Mouse (Mus musculus): ENCODE results near the gene Acvr2b. TPM values are rescaled to one million over a fixed set of nuclear protein-coding genes. Genes with fewer than 3 reads are reported as not detected.

Acvr2b gene
- polyA plus RNA-seq, 1 experiment from 2014 or later: 18.8 TPM

- no peaks in the 10 kb centered on the region for H3K36me3 ChIP-seq
- no peak overlapping the region for H3K4me3 ChIP-seq
- 44% methylated on average over 15 of the region's 15 CpGs for WGBS
- ATAC-seq (ENCODE audit: borderline replicate concordance, extremely low read depth, low FRiP score, low TSS enrichment): no peak
- H3K9me3 ChIP-seq: no peaks in the 10 kb centered on the region
- no peak overlapping the region for H3K27ac ChIP-seq
- H3K4me1 ChIP-seq: peaks cover 21% of the 10 kb centered on the region
- no peak overlapping the region for H3K4me2 ChIP-seq
- H3K27me3 ChIP-seq: no peaks in the 10 kb centered on the region
- H3K9ac ChIP-seq: no peak overlapping the region
These were observed 73.0 kb downstream of the Acvr2b start for GRCm38 (mm10) chr9:119474717-119475611.

- no peak overlapping the region for H3K4me3 ChIP-seq
- 45% methylated on average over 6 of the region's 6 CpGs for WGBS
- H3K27me3 ChIP-seq: no peaks in the 10 kb centered on the region
- H3K9ac ChIP-seq: no peak overlapping the region
- ATAC-seq (ENCODE audit: borderline replicate concordance, extremely low read depth, low FRiP score, low TSS enrichment): peak; percentile 33
- no peak overlapping the region for H3K4me2 ChIP-seq
- peaks cover 21% of the 10 kb centered on the region for H3K4me1 ChIP-seq
- H3K9me3 ChIP-seq: no peaks in the 10 kb centered on the region
- no peaks in the 10 kb centered on the region for H3K36me3 ChIP-seq
- H3K27ac ChIP-seq: peak overlapping the region; percentile 13; the same call in 1 of the 2 replicates
These were observed 75.8 kb downstream of the Acvr2b start for GRCm38 (mm10) chr9:119477754-119478153.

DNA sequence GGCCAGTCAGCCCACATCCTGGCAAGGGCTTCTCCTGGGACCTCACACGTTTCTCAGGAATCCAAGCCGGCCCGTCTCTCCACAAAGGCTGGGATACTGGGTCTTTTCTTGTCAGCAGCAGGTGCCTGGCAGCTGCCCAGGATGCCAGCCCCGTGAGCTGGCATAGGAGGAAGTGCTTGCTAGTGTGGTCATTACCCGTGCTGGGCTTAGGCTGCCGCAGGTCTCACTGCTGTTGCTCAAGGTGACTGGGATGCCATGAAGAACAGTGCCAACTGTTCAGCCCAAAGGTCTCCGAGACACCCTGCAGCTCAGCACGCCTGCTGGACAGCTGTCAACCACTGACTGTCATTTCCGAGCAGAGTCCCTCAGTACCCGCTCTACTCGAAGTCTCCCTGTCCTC, 76.4 kb downstream of the Acvr2b start:
- ATAC-seq (ENCODE audit: borderline replicate concordance, extremely low read depth, low FRiP score, low TSS enrichment): no peak
- Histone ChIP-seq H3K27me3 (no peaks in the 10 kb centered on the region), H3K4me2 (no peak overlapping the region), H3K9ac (no peak overlapping the region), H3K9me3 (no peaks in the 10 kb centered on the region), H3K4me3 (no peak overlapping the region), H3K27ac (no peak overlapping the region), H3K4me1 (peaks cover 21% of the 10 kb centered on the region), H3K36me3 (no peaks in the 10 kb centered on the region)
- WGBS: 71% methylated on average over 11 of the region's 11 CpGs

DNA sequence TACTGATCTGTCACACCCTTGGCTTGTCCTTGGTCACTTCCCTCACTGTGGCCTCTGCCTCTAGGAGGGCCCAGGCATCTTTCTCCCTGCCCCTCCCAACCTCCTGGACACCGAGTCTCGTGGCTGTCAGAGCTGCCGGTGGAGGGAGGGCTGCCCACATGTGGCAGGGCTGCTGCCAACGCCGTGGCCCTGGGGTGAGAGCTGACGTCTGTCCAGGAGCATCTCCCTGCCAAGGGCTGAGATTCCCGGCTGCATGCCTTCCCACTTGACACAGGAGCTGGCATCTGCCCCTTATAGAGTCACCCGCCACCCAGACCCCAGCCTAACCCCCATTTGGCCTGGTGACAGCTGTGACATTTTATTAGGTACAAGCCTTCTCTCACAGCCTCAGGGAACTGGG, 77.4 kb downstream of the Acvr2b start:
- ATAC-seq (ENCODE audit: borderline replicate concordance, extremely low read depth, low FRiP score, low TSS enrichment): peak; percentile 27; the same call in 1 of the 2 replicates
- no peak overlapping the region for H3K4me2 ChIP-seq
- H3K27ac ChIP-seq: no peak overlapping the region
- H3K4me1 ChIP-seq: peaks cover 21% of the 10 kb centered on the region
- no peaks in the 10 kb centered on the region for H3K27me3 ChIP-seq
- H3K36me3 ChIP-seq: no peaks in the 10 kb centered on the region
- H3K9ac ChIP-seq: no peak overlapping the region
- WGBS: 37% methylated on average over 8 of the region's 8 CpGs
- no peak overlapping the region for H3K4me3 ChIP-seq
- H3K9me3 ChIP-seq: no peaks in the 10 kb centered on the region

GRCm38 (mm10) chr9:119481612-119482011, 79.7 kb downstream of the Acvr2b start:
- WGBS: 73% methylated on average over 4 of the region's 4 CpGs

DNA sequence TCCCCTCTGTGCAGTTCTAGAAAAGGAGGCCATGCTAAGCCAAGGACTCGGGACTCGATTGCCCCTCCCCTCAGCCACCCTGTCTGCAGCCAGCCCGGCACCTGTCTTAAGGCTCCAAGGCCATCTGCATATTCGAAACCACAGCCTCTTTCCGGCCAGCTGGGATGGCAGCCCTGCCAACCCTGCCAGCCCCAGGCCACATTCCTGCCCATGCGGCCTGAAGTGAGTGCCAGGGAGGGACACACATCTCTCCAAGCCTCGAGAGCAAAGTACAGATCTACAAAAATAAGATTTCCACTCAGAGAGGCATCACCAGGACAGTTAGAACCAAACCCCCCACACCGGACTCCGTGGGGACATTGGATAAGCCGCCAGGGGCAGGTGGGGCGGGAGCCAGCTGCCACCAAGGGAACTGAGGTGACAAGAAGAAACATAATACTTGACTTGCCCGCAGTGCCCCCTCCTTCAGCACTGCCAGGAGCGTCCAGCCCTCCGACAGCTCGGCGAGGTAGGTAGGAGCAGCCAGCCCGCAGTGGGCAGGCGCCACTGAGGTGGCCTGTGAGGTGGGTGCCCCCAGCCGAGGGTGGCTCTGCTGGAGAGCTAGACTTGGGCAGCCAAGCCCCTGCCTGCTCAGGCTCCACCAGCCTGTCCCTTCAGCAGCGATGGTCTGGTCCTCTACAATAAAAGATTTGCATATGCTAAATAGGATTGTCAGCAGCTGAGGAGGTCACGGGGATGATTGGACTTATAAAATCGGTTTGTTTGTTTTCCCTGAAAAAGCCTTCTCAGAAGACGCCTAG, 81.8 kb downstream of the Acvr2b start:
- Histone ChIP-seq H3K9me3 (no peaks in the 10 kb centered on the region), H3K4me2 (no peak overlapping the region), H3K4me1 (peaks cover 7% of the 10 kb centered on the region; the same call in 1 of the 2 replicates), H3K36me3 (no peaks in the 10 kb centered on the region), H3K9ac (no peak overlapping the region), H3K27me3 (no peaks in the 10 kb centered on the region), H3K4me3 (no peak overlapping the region), H3K27ac (no peak overlapping the region)
- no peak for ATAC-seq (ENCODE audit: borderline replicate concordance, extremely low read depth, low FRiP score, low TSS enrichment)
- whole genome bisulfite sequencing: 43% methylated on average over 23 of the region's 23 CpGs

More at GRCm38 (mm10) chr9:119481612-119482011, 79.7 kb downstream of the Acvr2b start:
- H3K27ac ChIP-seq: no peak overlapping the region
- H3K4me3 ChIP-seq: no peak overlapping the region
- H3K27me3 ChIP-seq: no peaks in the 10 kb centered on the region
- peaks cover 13% of the 10 kb centered on the region for H3K4me1 ChIP-seq
- no peak for ATAC-seq (ENCODE audit: borderline replicate concordance, extremely low read depth, low FRiP score, low TSS enrichment)
- no peaks in the 10 kb centered on the region for H3K9me3 ChIP-seq
- H3K4me2 ChIP-seq: no peak overlapping the region
- H3K9ac ChIP-seq: no peak overlapping the region
- H3K36me3 ChIP-seq: no peaks in the 10 kb centered on the region

DNA sequence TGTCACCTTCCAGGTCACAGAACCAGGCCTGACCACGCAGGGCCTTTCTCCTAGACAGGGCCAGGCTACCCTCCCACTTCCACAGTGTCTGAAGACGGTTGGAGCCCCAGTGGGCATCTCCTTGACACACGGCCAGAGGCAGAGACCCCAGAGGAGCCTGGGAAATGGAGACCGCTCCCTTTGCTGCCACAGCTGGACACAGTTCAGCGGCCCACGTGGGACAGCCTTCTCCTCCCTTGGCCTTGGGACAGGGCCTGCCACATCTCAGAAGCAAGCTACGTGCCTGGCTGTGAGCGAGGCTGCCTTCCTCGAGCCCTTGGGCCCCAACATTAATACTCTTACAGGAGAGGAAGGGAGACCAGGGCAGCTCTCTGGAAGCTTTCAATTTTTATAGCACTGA, 82.5 kb downstream of the Acvr2b start:
- Histone ChIP-seq H3K27ac (no peak overlapping the region), H3K4me3 (no peak overlapping the region), H3K4me1 (peaks cover under 1% of the 10 kb centered on the region; the same call in 1 of the 2 replicates), H3K27me3 (no peaks in the 10 kb centered on the region), H3K4me2 (no peak overlapping the region), H3K9me3 (no peaks in the 10 kb centered on the region), H3K36me3 (no peaks in the 10 kb centered on the region), H3K9ac (no peak overlapping the region)
- ATAC-seq (ENCODE audit: borderline replicate concordance, extremely low read depth, low FRiP score, low TSS enrichment): no peak
- 57% methylated on average over 9 of the region's 9 CpGs for WGBS

Other genes with a start within 250 kb of the Acvr2b start
- gene Acaa1b, start 245.0 kb upstream of the Acvr2b start, polyA plus RNA-seq (2015; fragmentation: Nextera tagmentation; extraction: Ambion mirVana): 1.2 and 1.6 TPM in 2 replicates
- gene Gm47289, start 243.0 kb upstream of the Acvr2b start, polyA plus RNA-seq (2015; fragmentation: Nextera tagmentation; extraction: Ambion mirVana): not detected in 2 replicates
- not detected in 2 replicates for gene Slc22a13, start 193.0 kb upstream of the Acvr2b start, polyA plus RNA-seq (2015; fragmentation: Nextera tagmentation; extraction: Ambion mirVana)
- gene Oxsr1, start 79.7 kb upstream of the Acvr2b start, polyA plus RNA-seq (2015; fragmentation: Nextera tagmentation; extraction: Ambion mirVana): 10.3 and 11.3 TPM in 2 replicates
- 117 and 121 TPM in 2 replicates for gene Acaa1a, start 62.4 kb upstream of the Acvr2b start, polyA plus RNA-seq (2015; fragmentation: Nextera tagmentation; extraction: Ambion mirVana)
- gene Myd88, start 60.7 kb upstream of the Acvr2b start, polyA plus RNA-seq (2015; fragmentation: Nextera tagmentation; extraction: Ambion mirVana): 29.4 and 32.0 TPM in 2 replicates
- gene Xylb, start 44.7 kb upstream of the Acvr2b start, polyA plus RNA-seq (2015; fragmentation: Nextera tagmentation; extraction: Ambion mirVana): 4.3 and 4.9 TPM in 2 replicates
- 0.10 TPM in 1 of 2 replicates, not detected in the other for gene Slc22a14, start 36.6 kb upstream of the Acvr2b start, polyA plus RNA-seq (2015; fragmentation: Nextera tagmentation; extraction: Ambion mirVana)
- gene Exog, start 42.8 kb downstream of the Acvr2b start, polyA plus RNA-seq (2015; fragmentation: Nextera tagmentation; extraction: Ambion mirVana): 27.3 and 29.2 TPM in 2 replicates
- gene Scn5a, start 176.9 kb downstream of the Acvr2b start, polyA plus RNA-seq (2015; fragmentation: Nextera tagmentation; extraction: Ambion mirVana): 0.79 and 0.87 TPM in 2 replicates